In the genomic region with DNA sequence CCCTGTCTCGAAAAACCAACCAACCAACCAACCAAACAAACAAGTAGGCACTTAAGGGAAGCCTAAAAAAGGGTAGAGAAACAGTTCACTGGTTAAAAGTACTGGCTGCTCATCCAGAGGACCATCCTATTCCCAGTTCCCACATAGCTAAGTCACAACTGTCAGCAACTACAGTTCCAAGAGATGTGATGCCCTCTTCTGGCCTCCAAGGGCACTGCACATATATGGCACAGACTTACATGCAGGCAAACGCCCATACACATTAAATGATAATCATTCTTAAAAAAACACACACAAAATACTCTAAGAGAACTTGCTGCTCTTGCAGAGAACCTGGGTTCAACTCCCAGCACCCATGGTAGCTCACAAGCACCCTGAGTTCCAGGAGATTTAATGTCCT, we compare ENCODE assay signal across 10 mouse cellular contexts. TPM values are rescaled to one million over a fixed set of nuclear protein-coding genes. Genes with fewer than 3 reads are reported as not detected.
DNase-seq lines count a peak whose midpoint lies in the region; ATAC-seq and TF ChIP-seq lines count a peak whose summit lies in the region.
"Had no signal": no experiment of that assay in that cellular context is flagged by ENCODE, and none has a peak within 500 bp of the region (broad histone marks: within the 10 kb centered on the region; RNA-seq: fewer than 3 reads in every experiment).

No protein-coding gene starts in this region.

- H3K4me1 ChIP-seq in ES-E14 (ENCODE audit: control insufficient read depth in 2 of 2, insufficient read depth in 2 of 2, low read length in 2 of 2, poor library complexity in 1 of 2) = no peaks in the 10 kb centered on the region
- H3K4me1 ChIP-seq in forebrain, embryonic 13.5 days = peaks cover 4% of the 10 kb centered on the region; the same call in 1 of the 2 replicates
- H3K4me1 ChIP-seq: neural tube, embryonic 13.5 days had no signal

- no peak for ATAC-seq in forebrain, embryonic 13.5 days

- DNase-seq in kidney, postnatal 36 days = peak; percentile 4 to 64
- no peak for DNase-seq in kidney, postnatal 10 days
- peak; percentile 39 for DNase-seq in ES-E14 (ENCODE audit: low read depth, low spot score)
- DNase-seq in c-Kit-negative CD71-positive TER-119-positive erythroid progenitor cells, embryonic 14.5 days (ENCODE audit: low read depth, low spot score) = peak; percentile 13
- DNase-seq in splenic B cell, adult 2 months (ENCODE audit: low read depth, low spot score) = peak; percentile 16
- no peak for DNase-seq in layer of hippocampus, adult 11-12 months (ENCODE audit: low spot score)
- DNase-seq: cerebellum, adult 9-10 months; gastrocnemius, postnatal 10 days had no signal

- no peak overlapping the region for H3K9ac ChIP-seq in ES-E14 (ENCODE audit: insufficient read depth, low read depth, low read length, poor library complexity, severe bottlenecking)
- H3K9ac ChIP-seq in forebrain, embryonic 13.5 days = no peak overlapping the region
- H3K9ac ChIP-seq: neural tube, embryonic 13.5 days had no signal

- H3K36me3 ChIP-seq in ES-E14 (ENCODE audit: control insufficient read depth, insufficient read depth, low read length, poor library complexity, severe bottlenecking) = no peaks in the 10 kb centered on the region
- H3K36me3 ChIP-seq in splenic B cell, adult 2 months (ENCODE audit: control insufficient read depth, insufficient read depth, low read length, poor library complexity, severe bottlenecking) = no peaks in the 10 kb centered on the region
- no peaks in the 10 kb centered on the region for H3K36me3 ChIP-seq in forebrain, embryonic 13.5 days (ENCODE audit: poor library complexity, severe bottlenecking)
- H3K36me3 ChIP-seq: neural tube, embryonic 13.5 days had no signal

- no peaks in the 10 kb centered on the region for H3K27me3 ChIP-seq in splenic B cell, adult 2 months (ENCODE audit: control insufficient read depth, insufficient read depth, low read length, poor library complexity, severe bottlenecking)
- H3K27me3 ChIP-seq in forebrain, embryonic 13.5 days = no peaks in the 10 kb centered on the region
- H3K27me3 ChIP-seq: neural tube, embryonic 13.5 days had no signal

- H3K27ac ChIP-seq in ES-E14 (ENCODE audit: insufficient read depth, low read depth, low read length, poor library complexity, severe bottlenecking) = no peak overlapping the region
- no peak overlapping the region for H3K27ac ChIP-seq in forebrain, embryonic 13.5 days
- H3K27ac ChIP-seq: neural tube, embryonic 13.5 days had no signal

- in situ Hi-C loops in ES-E14 (cut with MboI; ENCODE audit: low sequenced_read_pairs in 2 of 2, unreplicated experiment in 2 of 2) = no loop called here

- no peaks in the 10 kb centered on the region for H3K9me3 ChIP-seq in ES-E14 (ENCODE audit: control insufficient read depth, insufficient read depth, low read depth, low read length)
- H3K9me3 ChIP-seq in forebrain, embryonic 13.5 days (replicated peaks) = no peaks in the 10 kb centered on the region
- H3K9me3 ChIP-seq: neural tube, embryonic 13.5 days had no signal

- H3K4me3 ChIP-seq in ES-E14 (ENCODE audit: insufficient read depth in 1 of 2, low read depth in 1 of 2, low read length in 2 of 2, poor library complexity in 1 of 2, severe bottlenecking in 1 of 2) = no peak overlapping the region
- H3K4me3 ChIP-seq in forebrain, embryonic 13.5 days = no peak overlapping the region
- H3K4me3 ChIP-seq: neural tube, embryonic 13.5 days had no signal

- 91% methylated on average over 2 of the region's 2 CpGs for WGBS in forebrain, embryonic 13.5 days

- no peak overlapping the region for H3K4me2 ChIP-seq in forebrain, embryonic 13.5 days
- H3K4me2 ChIP-seq: neural tube, embryonic 13.5 days had no signal

TF ChIP-seq in ES-E14, 5 proteins besides CTCF, POLR2A, EP300 and RAD21:
- no peak for TF ChIP-seq ZNF384 (IDR thresholded peaks at IDR 0.05; ENCODE audit: low read depth, low read length)
- no peak for TF ChIP-seq CHD2 (IDR thresholded peaks at IDR 0.05; ENCODE audit: low read depth, low read length)
- TF ChIP-seq ZC3H11A (IDR thresholded peaks at IDR 0.05; ENCODE audit: borderline replicate concordance, low read depth, low read length) = no peak
- TF ChIP-seq HCFC1 (IDR thresholded peaks at IDR 0.05; ENCODE audit: borderline replicate concordance, insufficient read depth, low read length) = no peak
- TF ChIP-seq MAFK (IDR thresholded peaks at IDR 0.05; ENCODE audit: insufficient read depth, low read depth, low read length) = no peak

RNA-seq across cellular contexts. Expression of a gene that starts 20.4 kb away (rescaled TPM):
- 0.09 and 0.16 TPM in 2 replicates for total RNA-seq in ES-E14 (2012; rRNA removed)
- polyA plus RNA-seq in forebrain, embryonic 13.5 days (2015; fragmentation: Nextera tagmentation; extraction: Ambion mirVana) = 3.5 and 3.6 TPM in 2 replicates

Comparison
In these comparisons a context has a peak if more than half of its experiments do, and no peak if none do; other contexts are left out.
1. DNase-seq: peak in kidney, postnatal 36 days (2 of 2), ES-E14 (single experiment), c-Kit-negative CD71-positive TER-119-positive erythroid progenitor cells, embryonic 14.5 days (single experiment) and splenic B cell, adult 2 months (single experiment); none in kidney, postnatal 10 days (single experiment) and layer of hippocampus, adult 11-12 months (single experiment).